Mouse (Mus musculus) 3T3-L1 (cell line): ENCODE measurements around the gene Il6st.

Experiments used
- DNase-seq: peaks from one replicate; pipeline ENCODE4 v3.0.0-alpha.2; 2015; ENCODE audit warnings: low read depth, low spot score

Il6st gene

DNA sequence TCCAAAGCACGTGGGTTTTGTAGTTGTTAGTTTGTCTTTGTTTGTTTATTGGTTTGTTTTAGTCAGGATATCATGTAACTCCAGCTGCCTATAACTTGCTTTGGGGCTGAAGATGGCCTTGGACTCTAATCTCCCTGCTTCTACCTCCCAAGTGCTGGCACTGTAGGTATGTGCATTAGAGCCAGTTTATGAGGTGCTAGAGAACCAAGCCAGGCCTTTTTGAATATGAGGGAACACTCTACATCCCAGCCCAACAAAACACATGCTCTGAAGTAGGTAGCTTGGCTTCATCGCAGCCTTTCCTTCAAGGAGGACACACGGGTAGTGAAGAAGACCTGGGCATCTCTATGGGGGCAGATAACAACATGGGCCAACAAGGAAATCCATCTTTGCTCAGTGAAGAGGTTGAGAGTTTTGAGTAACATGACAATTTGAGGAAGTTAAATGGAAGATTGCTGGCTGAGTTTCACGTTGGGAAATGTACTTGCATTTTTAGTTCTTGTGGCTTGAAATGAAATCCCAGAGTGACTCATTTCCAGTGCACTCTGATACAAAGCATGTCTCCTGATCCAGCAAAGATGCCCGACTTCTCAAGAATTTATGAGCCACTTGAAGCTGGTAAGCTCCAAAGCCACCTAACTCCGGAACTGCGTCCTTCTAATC, 20.9 kb upstream of the Il6st start:
- peak; percentile 71 for DNase-seq

DNA sequence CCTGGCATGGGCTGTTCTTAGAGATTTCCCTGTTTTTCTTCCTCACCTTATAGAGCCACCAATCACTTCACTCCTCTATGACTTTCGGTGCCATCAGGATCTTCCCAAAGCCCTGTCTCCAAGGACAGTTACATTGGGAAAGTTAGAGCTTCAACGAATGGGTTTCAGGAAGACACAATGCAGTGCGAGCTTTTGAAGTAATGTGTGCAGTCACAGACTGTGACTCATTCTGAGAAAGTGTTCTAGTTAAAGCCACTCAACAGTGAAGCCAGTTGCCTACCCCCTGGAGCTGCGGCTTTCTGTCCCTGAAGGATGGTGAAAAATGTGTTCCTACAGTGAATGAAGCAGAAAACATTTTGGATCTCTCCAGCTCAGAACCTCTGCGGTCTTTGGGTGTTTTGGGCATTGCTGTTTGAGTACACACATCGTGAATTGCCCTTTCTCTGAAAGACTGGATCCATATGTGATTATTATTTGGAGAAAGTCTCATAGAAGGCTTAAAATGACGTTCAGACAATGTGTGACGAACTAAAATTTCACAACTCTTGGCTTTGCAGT, 16.7 kb upstream of the Il6st start:
- peak; percentile 64 for DNase-seq

DNA sequence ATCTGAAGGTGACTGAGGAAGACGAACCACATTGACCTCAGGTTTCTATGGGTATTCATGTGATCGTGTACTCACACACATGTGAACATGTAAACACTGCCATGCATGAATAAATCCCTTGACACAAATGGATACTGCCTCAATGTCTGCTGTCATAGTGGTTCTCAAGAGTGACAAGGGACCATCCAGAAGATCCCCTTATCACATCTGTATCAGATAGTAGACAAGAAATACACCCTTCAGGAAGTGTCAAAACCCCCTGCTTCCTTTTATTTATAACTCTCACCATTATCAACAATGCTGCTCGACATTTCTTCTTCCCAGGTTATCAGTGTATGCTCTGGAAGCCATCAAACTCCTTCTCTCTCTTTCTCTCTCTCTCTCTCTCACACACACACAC, 13.7 kb upstream of the Il6st start:
- no peak for DNase-seq

DNA sequence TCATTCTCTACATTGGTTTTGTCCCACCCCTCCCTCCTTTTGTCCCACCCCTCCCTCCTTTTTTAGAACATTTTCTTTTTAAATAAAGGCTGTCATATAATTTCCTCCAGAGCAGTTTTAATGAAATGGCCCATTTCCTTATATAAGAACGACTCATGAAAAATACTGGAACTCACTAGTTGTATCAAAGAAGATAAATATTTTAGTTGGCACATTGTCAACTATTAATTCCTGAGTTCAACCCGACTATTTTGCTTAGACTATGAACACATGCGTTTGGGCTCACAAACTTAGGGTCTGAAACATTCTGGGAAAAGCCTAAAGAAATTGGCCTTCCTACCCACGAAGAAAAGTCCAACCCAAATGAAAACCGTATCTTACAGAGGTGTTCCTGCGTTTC, 6.5 kb upstream of the Il6st start:
- no peak for DNase-seq

DNA sequence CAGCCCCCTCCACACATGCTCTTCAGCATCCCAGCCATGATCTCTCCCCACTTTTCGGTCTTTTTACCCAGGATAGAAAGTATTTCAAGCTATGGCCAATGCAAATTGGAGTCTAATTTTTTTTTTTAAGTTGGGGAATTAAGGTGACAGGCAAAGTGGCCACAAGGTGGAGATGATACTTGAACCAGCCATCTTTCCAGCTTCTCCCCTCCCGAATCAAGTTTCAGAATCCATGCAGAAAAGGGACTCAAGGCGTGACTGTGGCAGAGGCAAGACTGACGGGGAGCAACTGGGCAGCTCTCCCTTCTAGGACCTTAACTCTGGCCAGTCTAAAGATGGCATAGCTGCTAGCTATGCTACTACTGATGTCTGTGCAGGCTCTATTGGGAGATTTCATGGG, 5.9 kb upstream of the Il6st start:
- no peak for DNase-seq

DNA sequence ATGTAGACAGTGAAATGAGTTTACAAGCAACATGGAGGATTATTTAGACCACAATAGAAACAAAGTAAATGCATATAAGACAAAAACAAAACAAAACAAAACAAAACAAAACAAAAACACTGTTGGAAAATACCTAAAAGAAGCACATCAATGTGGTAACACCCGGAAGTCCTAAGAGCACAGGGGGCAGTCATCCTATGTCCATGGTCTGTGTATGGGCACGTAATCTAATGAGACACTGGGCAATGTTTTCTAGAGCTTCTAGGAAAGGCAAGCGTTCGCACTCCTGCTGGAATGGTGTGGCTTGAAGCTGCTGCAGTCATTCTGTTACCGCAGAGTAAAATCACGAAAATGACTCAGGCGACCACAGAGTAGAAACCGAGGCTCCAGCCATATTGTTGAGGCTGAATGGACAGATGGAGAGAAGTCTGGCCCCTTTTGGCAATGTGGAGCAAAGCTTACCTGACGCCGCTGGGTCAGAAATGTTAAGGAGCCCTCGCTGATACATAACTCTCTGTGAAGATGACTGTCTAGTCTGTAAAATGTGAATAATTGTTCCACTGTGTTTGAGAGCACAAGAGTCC, 5.3 kb upstream of the Il6st start:
- no peak for DNase-seq

DNA sequence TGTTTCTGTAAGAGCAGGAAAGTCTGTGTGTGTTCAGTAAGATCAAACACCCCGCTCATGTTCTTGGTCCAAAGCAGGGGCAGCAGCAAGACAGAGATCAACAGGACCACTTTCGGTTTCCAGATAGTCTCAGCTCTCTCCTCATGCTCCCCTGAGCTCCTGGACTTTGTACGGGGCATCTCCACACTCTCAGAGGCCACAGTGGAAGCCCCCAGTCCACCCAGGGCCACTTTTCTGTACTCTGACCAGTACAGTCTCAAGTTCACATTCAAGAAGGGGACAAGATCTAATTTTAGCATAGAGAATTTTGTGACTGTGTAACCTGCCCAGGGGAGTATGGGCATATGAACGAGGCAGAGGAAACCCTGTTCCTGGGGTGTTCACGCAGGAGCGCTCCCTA, 3.9 kb upstream of the Il6st start:
- DNase-seq: no peak

DNA sequence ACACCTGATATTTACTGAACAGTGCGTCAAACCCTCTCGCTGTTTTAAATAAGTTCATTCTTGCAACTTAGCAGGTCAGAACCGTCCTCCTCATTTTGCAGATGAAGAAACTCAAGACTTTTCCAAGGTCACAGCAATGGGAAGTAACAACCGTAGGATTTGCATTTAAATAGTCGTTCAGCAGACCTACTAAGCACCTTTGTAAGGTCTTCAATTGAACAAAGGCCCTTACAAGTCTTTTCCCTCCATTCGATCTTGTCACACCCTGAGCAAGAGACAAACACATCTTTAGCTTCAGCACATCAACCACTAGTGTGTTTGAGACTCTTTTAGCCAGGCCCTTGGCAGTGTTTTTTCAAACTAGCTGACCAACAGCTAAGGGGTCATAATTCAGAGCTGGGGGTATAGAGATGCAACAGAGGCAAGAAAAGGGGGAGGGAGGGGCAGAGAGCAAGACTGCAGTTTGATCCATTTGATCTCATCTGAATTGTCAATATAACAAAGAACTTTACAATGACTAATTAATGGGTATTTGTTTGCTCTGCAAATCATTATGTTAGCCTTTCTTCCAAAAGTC, 1.4 kb upstream of the Il6st start:
- DNase-seq: no peak

DNA sequence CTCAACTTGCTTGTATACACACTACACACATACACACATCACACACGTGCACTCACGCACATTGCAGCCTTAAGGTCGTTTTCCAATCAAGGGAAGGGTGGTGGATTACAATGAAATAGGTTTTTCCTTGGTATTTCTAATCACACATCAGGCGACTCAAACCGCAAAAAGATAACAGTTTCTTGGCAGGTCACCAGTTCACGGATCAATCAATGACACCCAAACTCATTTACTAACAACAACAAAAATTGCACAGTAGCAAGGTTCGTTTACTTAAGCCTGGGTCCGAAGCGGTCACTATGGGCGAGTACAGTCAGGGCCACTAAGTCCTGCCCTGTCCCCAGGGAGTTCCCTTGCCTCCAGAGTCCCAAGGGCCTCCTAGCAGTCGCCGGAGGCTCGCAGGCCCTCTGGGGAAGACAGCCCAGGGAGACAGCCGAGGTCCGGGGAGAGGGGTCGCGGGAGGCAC, 500 bp upstream of the Il6st start:
- peak; percentile 71 for DNase-seq

DNA sequence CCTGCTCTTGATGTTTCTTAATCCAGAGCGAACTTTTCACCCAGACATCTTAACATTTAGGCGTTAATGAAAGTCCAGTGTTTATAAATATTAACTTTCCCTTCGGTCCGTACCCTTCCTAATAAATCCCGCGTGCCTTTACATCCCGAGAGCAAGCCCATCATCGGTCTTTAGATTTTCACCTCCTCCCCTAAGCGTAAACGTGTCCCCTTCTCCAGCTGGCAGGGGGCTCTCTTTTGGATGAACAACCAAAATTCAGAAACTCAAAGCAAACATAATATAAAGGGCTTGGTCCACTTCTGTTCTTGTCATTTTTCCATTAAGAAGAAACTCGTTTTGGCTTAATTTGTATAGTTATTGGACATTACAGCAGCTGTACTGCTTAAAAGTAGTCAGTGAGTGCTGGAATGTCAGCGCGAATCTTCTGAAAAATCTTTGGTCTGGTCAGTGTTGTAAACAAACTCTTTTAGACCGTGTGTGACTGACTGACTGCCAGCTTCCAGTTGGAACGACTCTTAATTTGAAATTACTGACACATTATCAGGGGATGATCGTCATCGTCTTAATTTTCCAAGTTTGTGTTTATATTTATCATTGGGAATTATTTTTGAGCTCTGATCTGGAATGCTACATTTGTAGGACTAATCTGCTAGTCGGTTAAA, 887 bp downstream of the Il6st start:
- peak; percentile 58 for DNase-seq

DNA sequence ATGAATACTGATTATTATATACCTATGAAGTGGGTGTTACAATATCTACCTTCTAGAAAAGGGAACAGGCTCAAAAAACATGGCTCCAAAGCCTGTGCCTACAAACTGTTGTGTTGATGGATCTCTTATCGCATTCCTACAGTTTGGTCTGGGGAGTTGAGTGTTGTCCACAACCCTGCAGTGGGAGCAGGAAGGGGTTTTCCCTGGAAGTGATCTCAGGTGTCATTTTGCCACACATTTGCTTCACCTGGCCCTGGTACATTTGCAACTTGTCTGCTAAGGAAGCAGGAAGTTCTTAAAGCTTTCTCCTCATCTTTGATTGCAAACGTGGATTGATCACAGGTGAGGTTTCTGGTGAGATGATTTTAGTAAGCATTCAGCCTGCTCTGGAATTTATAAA, 1.7 kb downstream of the Il6st start:
- no peak for DNase-seq

DNA sequence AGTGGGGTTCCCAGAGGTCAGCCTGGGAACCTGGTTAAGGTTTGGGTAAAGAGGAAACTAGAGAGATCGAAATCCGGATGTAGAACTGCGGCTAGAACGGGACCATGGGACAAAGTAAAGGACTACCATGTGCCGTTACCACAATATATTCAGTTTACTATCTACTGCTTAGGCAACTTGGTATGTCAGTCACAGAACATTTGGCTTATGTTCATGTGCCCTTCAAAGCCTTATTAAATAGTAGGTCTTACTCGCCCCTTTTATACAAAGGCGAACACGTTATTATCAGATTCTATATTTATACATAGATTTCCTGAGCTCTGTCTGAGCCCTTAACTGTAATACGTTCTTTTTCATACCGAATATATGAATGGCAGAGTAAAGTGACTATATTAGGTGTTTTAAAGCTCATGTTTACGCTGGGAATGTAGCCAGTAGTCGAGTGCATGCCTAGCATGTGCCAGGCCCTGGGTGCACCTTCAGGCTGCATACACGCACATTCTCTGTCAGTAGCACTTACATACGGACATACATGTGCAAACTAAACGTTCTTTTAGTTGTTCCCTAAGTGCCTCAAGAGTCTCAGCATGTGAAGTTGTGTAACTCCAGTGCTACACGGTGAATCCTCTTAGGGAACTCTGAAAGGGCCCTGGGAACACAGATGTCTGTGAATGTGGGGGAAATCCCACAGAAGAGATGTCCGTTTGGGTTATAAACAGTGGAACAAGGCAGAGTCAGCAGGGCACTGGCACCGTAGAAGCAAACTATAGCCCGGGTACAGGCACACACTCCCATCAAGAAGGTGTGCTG, 2.5 kb downstream of the Il6st start:
- no peak for DNase-seq

DNA sequence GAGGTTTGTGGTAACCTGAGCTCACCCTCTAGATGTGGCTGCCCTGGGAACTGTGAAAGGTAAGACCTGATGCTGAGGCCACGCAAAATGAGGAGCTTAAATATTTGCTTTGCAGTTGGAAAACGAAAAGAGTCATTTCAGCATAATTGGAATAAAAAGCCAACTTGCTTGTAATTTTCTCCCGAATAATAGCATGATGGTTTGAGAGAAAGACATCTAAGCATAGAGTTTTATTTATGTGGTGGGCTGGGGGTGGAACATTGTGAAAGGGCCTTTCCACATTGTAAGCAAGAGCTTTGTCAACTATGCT, 3.0 kb downstream of the Il6st start:
- DNase-seq: no peak

DNA sequence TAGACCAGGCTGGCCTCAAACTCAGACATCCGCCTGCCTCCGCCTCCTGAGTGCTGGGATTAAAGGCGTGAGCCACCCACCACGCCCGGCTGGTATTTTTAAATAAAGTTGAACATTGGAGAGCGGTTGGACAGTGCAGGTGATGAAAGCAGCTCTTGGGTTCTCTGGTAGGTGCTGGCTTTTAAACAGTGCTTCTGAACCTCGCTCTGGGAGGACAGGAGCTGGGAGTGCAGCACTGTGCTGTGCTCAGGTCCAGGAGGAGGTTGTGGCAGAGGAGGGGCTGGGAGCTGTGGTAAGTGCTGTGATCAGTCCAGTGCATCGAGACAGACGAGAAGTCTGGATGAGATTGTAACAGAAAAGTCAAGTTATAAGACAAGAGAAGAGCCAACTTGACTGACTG, 3.5 kb downstream of the Il6st start:
- DNase-seq: no peak

DNA sequence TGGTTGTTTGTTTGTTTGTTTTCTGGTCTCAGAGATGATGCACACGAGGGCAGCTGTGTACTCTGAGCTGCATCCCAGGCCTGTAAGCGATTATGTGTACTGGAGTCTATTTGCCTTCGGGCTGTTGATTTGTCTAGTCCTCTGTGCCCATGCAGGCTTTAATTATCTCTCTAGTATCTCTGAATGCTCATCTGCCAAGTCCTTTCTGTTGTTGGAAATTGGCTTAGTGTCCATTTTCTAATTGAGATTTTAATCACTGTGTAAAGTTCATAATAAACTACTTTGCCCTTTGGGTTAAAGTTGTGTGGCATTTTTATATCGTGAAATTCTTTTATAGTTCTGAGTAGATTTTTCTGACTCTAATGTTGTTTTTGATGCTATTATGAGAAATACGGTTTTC, 5.6 kb downstream of the Il6st start:
- no peak for DNase-seq

DNA sequence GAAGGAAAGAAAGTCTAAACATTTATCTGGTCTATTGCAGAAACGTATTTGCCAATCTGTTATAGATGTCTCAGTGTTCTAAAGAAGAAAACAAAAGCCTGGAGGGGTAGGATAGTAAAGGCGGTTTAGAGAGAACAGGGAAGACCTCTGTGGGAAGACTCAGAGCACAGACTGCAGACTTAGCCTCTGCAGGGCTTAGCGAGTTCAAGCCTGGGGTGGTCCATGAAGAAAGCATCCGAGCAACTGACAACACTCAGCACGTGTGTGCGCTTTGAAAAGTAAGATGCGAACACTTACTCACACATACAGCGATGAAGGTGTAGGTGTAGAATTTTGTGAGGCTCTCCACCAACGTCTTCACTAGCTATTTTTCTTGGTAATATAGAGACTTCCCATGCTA, 7.3 kb downstream of the Il6st start:
- DNase-seq: no peak

DNA sequence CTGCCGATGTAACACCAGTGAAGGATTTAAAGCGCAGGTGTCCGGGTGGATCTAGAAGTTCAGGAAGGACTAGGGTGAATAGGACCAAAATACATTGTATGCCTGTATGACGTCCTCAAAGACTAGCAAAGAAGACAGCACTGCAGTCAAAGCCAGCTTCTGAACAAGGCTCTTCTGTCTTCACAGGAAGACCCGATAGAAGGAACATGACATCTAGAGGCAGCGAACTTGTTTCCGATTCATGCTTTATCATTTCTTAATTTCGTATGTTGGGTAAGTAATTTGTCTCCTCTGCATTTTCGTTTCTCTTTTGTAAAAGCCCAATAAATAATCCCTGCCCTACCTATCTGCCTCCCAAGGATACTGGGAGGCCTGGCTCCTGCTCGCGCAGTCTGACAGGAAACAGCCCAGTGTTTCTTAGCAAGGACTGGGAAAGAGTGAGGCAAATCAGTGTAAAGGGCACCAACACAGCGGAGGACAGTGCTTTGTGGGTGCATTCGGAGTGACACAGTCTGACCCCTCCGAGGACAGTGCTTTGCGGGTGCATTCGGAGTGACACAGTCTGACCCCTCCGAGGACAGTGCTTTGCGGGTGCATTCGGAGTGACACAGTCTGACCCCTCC, 8.6 kb downstream of the Il6st start:
- no peak for DNase-seq

DNA sequence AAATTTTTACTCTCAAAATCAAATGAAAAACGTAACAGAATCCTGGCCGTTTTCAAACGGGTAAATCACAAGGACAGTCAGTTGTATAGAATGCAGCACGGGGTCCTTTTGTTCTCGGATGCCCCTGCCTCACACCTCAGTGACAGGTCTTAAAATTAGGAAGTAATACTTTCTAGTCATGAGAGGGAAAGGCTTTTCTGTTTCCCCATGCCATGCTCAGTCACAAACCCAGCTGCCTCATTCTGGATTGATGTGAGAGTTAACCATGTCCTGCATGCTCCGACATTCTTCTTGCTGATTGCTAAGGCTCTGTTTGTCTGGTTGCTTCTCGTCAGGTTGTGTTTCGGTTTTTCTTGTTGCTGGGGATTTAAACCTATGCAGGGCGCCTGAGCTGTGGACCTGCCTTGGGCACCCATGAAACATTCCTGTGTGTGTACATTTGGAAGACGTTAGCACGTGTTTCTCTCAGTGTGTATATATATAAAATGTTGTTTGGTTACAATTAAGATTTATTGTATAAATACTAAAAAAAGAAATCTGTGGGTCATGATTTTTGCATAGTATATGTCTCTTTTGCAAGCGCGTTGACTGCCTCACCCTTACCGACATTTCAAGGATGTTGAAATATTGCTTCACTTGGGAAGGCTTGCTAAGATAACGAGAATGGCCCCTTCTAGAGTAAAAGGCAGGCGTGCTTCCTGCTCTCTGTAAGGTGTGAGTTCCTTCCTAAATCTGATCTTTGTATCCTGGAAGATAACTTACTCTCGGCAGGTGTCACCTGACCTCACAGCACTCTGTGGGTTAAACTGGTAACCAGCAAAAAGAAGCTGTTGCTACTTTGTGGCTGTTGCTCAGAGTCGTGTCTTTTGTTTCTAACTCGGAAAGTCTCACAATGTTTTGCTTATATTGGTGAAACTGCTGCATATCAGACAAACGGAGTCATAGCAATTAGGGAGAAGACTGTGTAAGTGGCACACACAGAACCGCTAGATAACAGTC, 10.2 kb downstream of the Il6st start:
- DNase-seq: no peak

DNA sequence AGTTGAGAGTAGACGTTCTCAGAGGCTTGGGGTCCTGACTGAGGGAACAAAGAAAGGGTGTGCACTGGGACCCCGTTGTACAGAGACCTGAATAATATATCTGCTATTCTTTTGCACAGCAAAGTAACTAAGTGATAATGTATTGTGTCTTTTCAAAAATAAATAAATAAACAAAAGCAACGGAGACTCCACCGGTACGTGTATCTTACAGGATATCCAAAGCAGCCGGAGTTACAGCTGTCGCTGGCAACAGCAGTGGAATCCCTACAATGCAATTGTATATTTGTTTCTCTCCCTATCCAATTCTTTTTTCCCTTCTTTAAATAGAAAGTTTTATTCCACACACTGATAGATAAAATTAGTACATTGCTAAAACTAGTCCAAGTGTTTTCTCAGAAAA, 15.2 kb downstream of the Il6st start:
- DNase-seq: no peak

DNA sequence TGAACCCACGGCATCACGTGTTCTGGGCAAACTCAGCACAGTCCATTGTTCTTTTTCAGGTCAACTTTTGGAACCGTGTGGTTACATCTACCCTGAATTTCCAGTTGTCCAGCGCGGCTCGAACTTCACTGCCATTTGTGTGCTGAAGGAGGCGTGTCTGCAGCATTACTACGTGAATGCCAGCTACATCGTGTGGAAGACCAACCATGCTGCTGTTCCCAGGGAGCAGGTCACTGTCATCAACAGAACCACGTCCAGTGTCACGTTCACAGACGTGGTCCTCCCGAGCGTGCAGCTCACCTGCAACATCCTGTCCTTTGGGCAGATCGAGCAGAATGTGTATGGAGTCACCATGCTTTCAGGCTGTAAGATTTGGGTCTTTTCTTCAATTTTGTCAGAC, 16.1 kb downstream of the Il6st start:
- DNase-seq: no peak
